Mouse (Mus musculus) myocyte (in vitro differentiated cells): ENCODE results near the gene Retnla.

ENCODE experiments used
- CEBPB ChIP-seq: IDR thresholded peaks from 2 replicates; pipeline ENCODE4 v1.6.1; 2011; ENCODE audit warnings: mild to moderate bottlenecking, moderate library complexity; ENCODE audit not compliant: poor library complexity, insufficient read depth, severe bottlenecking
- E2F4 ChIP-seq: IDR thresholded peaks from one replicate; pipeline ENCODE4 v1.6.1; 2011; ENCODE audit warnings: mild to moderate bottlenecking, control low read depth, moderate library complexity; ENCODE audit not compliant: insufficient read depth
- MAX ChIP-seq: IDR thresholded peaks from one replicate; pipeline ENCODE4 v1.6.1; 2011; ENCODE audit warnings: low read depth, mild to moderate bottlenecking, control low read depth
- MYOD1 ChIP-seq, 3 experiments: IDR thresholded peaks; one replicate each; pipeline ENCODE4 v1.6.1; 2011; ENCODE audit warnings: control low read depth in 2 of 3, low read depth in 2 of 3, mild to moderate bottlenecking in 2 of 3, moderate library complexity in 1 of 3; ENCODE audit not compliant: insufficient read length in 2 of 3, control insufficient read depth in 1 of 3
- MYOG ChIP-seq, 3 experiments: IDR thresholded peaks; one replicate each; pipeline ENCODE4 v1.6.1; 2011; ENCODE audit warnings: control low read depth in 2 of 3, low read depth in 2 of 3, mild to moderate bottlenecking in 2 of 3; ENCODE audit not compliant: insufficient read length in 2 of 3, control insufficient read depth in 1 of 3, insufficient read depth in 1 of 3
- POLR2A ChIP-seq: IDR thresholded peaks from one replicate; pipeline ENCODE4 v1.6.1; 2011; ENCODE audit warnings: low read depth, mild to moderate bottlenecking, control low read depth, moderate library complexity; ENCODE audit not compliant: insufficient read length
- POLR2AphosphoS2 ChIP-seq: IDR thresholded peaks from one replicate; pipeline ENCODE4 v1.6.1; 2011; ENCODE audit warnings: low read depth, control low read depth; ENCODE audit not compliant: insufficient read length
- TCF12 ChIP-seq: IDR thresholded peaks from one replicate; pipeline ENCODE4 v1.6.1; 2011; ENCODE audit warnings: mild to moderate bottlenecking, control low read depth; ENCODE audit not compliant: poor library complexity, insufficient read depth, severe bottlenecking
- USF1 ChIP-seq: IDR thresholded peaks from one replicate; pipeline ENCODE4 v1.6.1; 2011; ENCODE audit warnings: low read depth, mild to moderate bottlenecking, control low read depth, moderate library complexity

DNA sequence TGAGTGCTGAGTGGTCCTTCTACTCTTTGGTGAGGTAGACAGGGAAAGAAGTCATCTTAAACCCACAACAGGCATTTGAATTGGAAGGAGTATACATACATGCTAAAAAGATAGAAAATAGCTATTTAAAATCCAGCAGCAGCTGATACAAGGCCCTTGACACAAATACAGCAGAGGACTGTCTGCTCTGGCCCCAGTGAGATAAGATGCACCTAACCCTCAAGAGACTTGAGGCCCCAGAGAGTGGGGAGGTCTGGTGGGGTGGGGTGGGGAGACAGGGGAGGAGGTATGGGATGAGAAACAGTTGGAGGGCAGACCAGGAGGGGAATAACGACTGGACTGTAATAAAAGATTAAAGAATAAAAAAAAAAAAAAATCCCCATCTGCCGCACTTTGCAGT lies 25.3 kb downstream of the Retnla start:
- TF ChIP-seq TCF12 (no peak), MAX (no peak), USF1 (no peak), POLR2A (no peak), E2F4 (no peak), POLR2AphosphoS2 (no peak), MYOD1 (IDR thresholded peaks at IDR 0.05; ENCODE audit: control insufficient read depth in 1 of 3, insufficient read length in 2 of 3, low read depth in 2 of 3) (no peak), CEBPB (no peak), MYOG (IDR thresholded peaks at IDR 0.05; ENCODE audit: control insufficient read depth in 1 of 3, insufficient read depth in 1 of 3, insufficient read length in 2 of 3, low read depth in 2 of 3) (no peak)
